In genomic region chr4:57837089-57837488, GRCm38 (mm10) we compare ENCODE assay signal across 26 mouse cellular contexts.
DNase-seq lines count a peak whose midpoint lies in the region; ATAC-seq and TF ChIP-seq lines count a peak whose summit lies in the region.
"Had no signal": no experiment of that assay in that cellular context is flagged by ENCODE, and none has a peak within 500 bp of the region (broad histone marks: within the 10 kb centered on the region; RNA-seq: fewer than 3 reads in every experiment).

No protein-coding gene starts in this region.

- H3K4me2 ChIP-seq in heart, embryonic 16.5 days (ENCODE audit: low read depth, low read length), result peak overlapping the region; percentile 32
- H3K4me2 ChIP-seq: hindbrain, embryonic 15.5 days; limb, embryonic 13.5 days; liver, embryonic 12.5 days; midbrain, embryonic 15.5 days; neural tube, embryonic 12.5 days had no signal

- ATAC-seq in heart, embryonic 16.5 days (replicated peaks; ENCODE audit: extremely low read depth, insufficient read depth, low FRiP score), result 0 out of 2 replicates have a peak, but pooled peaks have one; percentile 8
- no peak for ATAC-seq in granulocyte monocyte progenitor cell, adult 5-6 weeks (replicated peaks; ENCODE audit: poor library complexity, severe bottlenecking)
- ATAC-seq: forebrain, embryonic 16.5 days; liver, embryonic 12.5 days; midbrain, embryonic 15.5 days; Patski had no signal

- 0 out of 2 replicates have a peak, but pooled peaks cover 7% of the 10 kb centered on the region for H3K36me3 ChIP-seq in heart, embryonic 10.5 days
- H3K36me3 ChIP-seq in heart, embryonic 16.5 days (ENCODE audit: control insufficient read depth, insufficient read depth), result no peaks in the 10 kb centered on the region
- H3K36me3 ChIP-seq in testis, adult 2 months (ENCODE audit: control insufficient read depth, insufficient read depth, low read length), result no peaks in the 10 kb centered on the region
- H3K36me3 ChIP-seq: forebrain, embryonic 10.5 days; G1E; hindbrain, embryonic 15.5 days; limb, embryonic 13.5 days; liver, embryonic 12.5 days; midbrain, embryonic 15.5 days; neural tube, embryonic 12.5 days had no signal

- no peaks in the 10 kb centered on the region for H3K9me3 ChIP-seq in heart, embryonic 10.5 days
- H3K9me3 ChIP-seq in heart, embryonic 16.5 days (replicated peaks; ENCODE audit: control insufficient read depth, low read length), result no peaks in the 10 kb centered on the region
- H3K9me3 ChIP-seq: forebrain, embryonic 10.5 days; hindbrain, embryonic 15.5 days; limb, embryonic 13.5 days; liver, embryonic 12.5 days; midbrain, embryonic 15.5 days; neural tube, embryonic 12.5 days had no signal

- no peaks in the 10 kb centered on the region for H3K27me3 ChIP-seq in heart, embryonic 10.5 days (ENCODE audit: insufficient read depth, poor library complexity, severe bottlenecking)
- no peaks in the 10 kb centered on the region for H3K27me3 ChIP-seq in heart, embryonic 16.5 days (ENCODE audit: control insufficient read depth, insufficient read depth, low read length)
- H3K27me3 ChIP-seq in testis, adult 2 months (ENCODE audit: control insufficient read depth, insufficient read depth, low read length), result no peaks in the 10 kb centered on the region
- H3K27me3 ChIP-seq: hindbrain, embryonic 15.5 days; limb, embryonic 13.5 days; liver, embryonic 12.5 days; neural tube, embryonic 12.5 days; Patski had no signal

- TF ChIP-seq POLR2A in testis, adult 2 months (IDR thresholded peaks at IDR 0.05; ENCODE audit: control insufficient read depth, low read depth, low read length), result no peak

- no peak for DNase-seq in heart, embryonic 10.5 days (ENCODE audit: low spot score)
- no peak for DNase-seq in heart, postnatal 4 days
- DNase-seq in heart, postnatal 14 days, result no peak
- no peak for DNase-seq in testis, postnatal 10 days (ENCODE audit: low spot score)
- DNase-seq in yolk sac, embryonic 10.5 days (ENCODE audit: low spot score), result peak; percentile 38
- DNase-seq: cerebellum, adult 11 months; cerebellum, adult 9-11 months; gastrocnemius, postnatal 10 days; heart, adult 2 months; kidney, adult 2 months; kidney, postnatal 10 days; lung, adult 18-20 months; right cerebral cortex, postnatal 4 days; thymus, postnatal 25 days had no signal

- intact Hi-C loops in heart, postnatal 14 days (cut with DNase I), result no loop called here

- TF ChIP-seq CTCF in testis, adult 2 months (IDR thresholded peaks at IDR 0.05; ENCODE audit: control insufficient read depth, insufficient read depth, insufficient replicate concordance, low read depth, low read length), result no peak

- WGBS in heart, embryonic 10.5 days, result 38% methylated on average over 9 of the region's 9 CpGs
- 37% methylated on average over 9 of the region's 9 CpGs for WGBS in heart, embryonic 16.5 days

- H3K9ac ChIP-seq in heart, embryonic 16.5 days (ENCODE audit: low read length), result peak overlapping the region; percentile 34; the same call in 1 of the 2 replicates
- H3K9ac ChIP-seq: hindbrain, embryonic 15.5 days; limb, embryonic 13.5 days; liver, embryonic 12.5 days; midbrain, embryonic 15.5 days; neural tube, embryonic 12.5 days had no signal

- H3K4me3 ChIP-seq in heart, embryonic 10.5 days, result no peak overlapping the region
- H3K4me3 ChIP-seq in heart, embryonic 16.5 days (ENCODE audit: low read length), result no peak overlapping the region
- H3K4me3 ChIP-seq in testis, adult 2 months (ENCODE audit: control insufficient read depth, low read depth, low read length), result peak overlapping the region; percentile 59
- H3K4me3 ChIP-seq: forebrain, embryonic 10.5 days; heart, adult 2 months; hindbrain, embryonic 15.5 days; limb, embryonic 13.5 days; liver, embryonic 12.5 days; midbrain, embryonic 15.5 days; neural tube, embryonic 12.5 days had no signal

- peaks cover 82% of the 10 kb centered on the region for H3K4me1 ChIP-seq in heart, embryonic 10.5 days
- H3K4me1 ChIP-seq in heart, embryonic 16.5 days (ENCODE audit: control insufficient read depth, insufficient read depth, low read length), result peaks cover 43% of the 10 kb centered on the region
- H3K4me1 ChIP-seq in testis, adult 2 months (ENCODE audit: control insufficient read depth, insufficient read depth, low read length), result peaks cover 4% of the 10 kb centered on the region
- H3K4me1 ChIP-seq: midbrain, embryonic 15.5 days had no signal

- H3K27ac ChIP-seq in heart, embryonic 10.5 days, result peak overlapping the region; percentile 80
- peak overlapping the region; percentile 73 for H3K27ac ChIP-seq in heart, embryonic 16.5 days (ENCODE audit: low read length)
- peak overlapping the region; percentile 68 for H3K27ac ChIP-seq in testis, adult 2 months (ENCODE audit: control insufficient read depth, insufficient read depth, low read depth, low read length)
- H3K27ac ChIP-seq: forebrain, embryonic 10.5 days; heart, adult 2 months; hindbrain, embryonic 15.5 days; limb, embryonic 13.5 days; liver, embryonic 12.5 days; midbrain, embryonic 15.5 days; neural tube, embryonic 12.5 days had no signal
